7 mouse cellular contexts compared by ENCODE assay signal in genomic region chrX:153360666-153361269, GRCm38 (mm10).
DNase-seq lines count a peak whose midpoint lies in the region; ATAC-seq lines count a peak whose summit lies in the region.

No protein-coding gene starts in this region.

- DNase-seq in spleen, postnatal 14 days (ENCODE audit: low spot score in 2 of 2) = no peak
- DNase-seq in left cerebral cortex, postnatal 14 days (ENCODE audit: low spot score in 2 of 2) = no peak

- H3K27me3 ChIP-seq in megakaryocyte, embryonic 14.5 days (replicated peaks) = peaks cover 19% of the 10 kb centered on the region
- H3K27me3 ChIP-seq in forebrain, embryonic 12.5 days = peaks cover 14% of the 10 kb centered on the region; the same call in 1 of the 2 replicates
- peaks cover 32% of the 10 kb centered on the region for H3K27me3 ChIP-seq in limb, embryonic 12.5 days
- no peaks in the 10 kb centered on the region for H3K27me3 ChIP-seq in stomach, embryonic 14.5 days (ENCODE audit: control insufficient read depth, insufficient read depth, low read length)

- H3K27ac ChIP-seq in forebrain, embryonic 12.5 days = no peak overlapping the region
- no peak overlapping the region for H3K27ac ChIP-seq in limb, embryonic 12.5 days
- no peak overlapping the region for H3K27ac ChIP-seq in stomach, embryonic 14.5 days (ENCODE audit: low read length)

- 21% methylated on average over 9 of the region's 9 CpGs for WGBS in forebrain, embryonic 12.5 days
- 20% methylated on average over 9 of the region's 9 CpGs for WGBS in limb, embryonic 12.5 days
- WGBS in stomach, embryonic 14.5 days = 28% methylated on average over 9 of the region's 9 CpGs

- no peak overlapping the region for H3K9ac ChIP-seq in forebrain, embryonic 12.5 days
- H3K9ac ChIP-seq in limb, embryonic 12.5 days (replicated peaks) = no peak overlapping the region
- H3K9ac ChIP-seq in stomach, embryonic 14.5 days (replicated peaks; ENCODE audit: low read depth, low read length) = no peak overlapping the region

- no peaks in the 10 kb centered on the region for H3K36me3 ChIP-seq in megakaryocyte, embryonic 14.5 days (replicated peaks; ENCODE audit: low read length)
- no peaks in the 10 kb centered on the region for H3K36me3 ChIP-seq in forebrain, embryonic 12.5 days (replicated peaks)
- no peaks in the 10 kb centered on the region for H3K36me3 ChIP-seq in limb, embryonic 12.5 days
- no peaks in the 10 kb centered on the region for H3K36me3 ChIP-seq in stomach, embryonic 14.5 days (ENCODE audit: control insufficient read depth, insufficient read depth, low read length)

- no peak for ATAC-seq in megakaryocyte, adult 5-6 weeks (ENCODE audit: poor library complexity, severe bottlenecking)
- no peak for ATAC-seq in forebrain, embryonic 12.5 days (ENCODE audit: low FRiP score)
- peak; percentile 42; the same call in 1 of the 2 replicates for ATAC-seq in limb, embryonic 12.5 days (ENCODE audit: insufficient number of reproducible peaks, insufficient read depth, low FRiP score, low TSS enrichment, low read depth)
- ATAC-seq in stomach, embryonic 14.5 days (ENCODE audit: insufficient number of reproducible peaks, insufficient read depth, low FRiP score, low read depth) = no peak

- H3K4me3 ChIP-seq in megakaryocyte, embryonic 14.5 days (replicated peaks) = peak overlapping the region; percentile 91
- peak overlapping the region; percentile 40 for H3K4me3 ChIP-seq in forebrain, embryonic 12.5 days (replicated peaks)
- H3K4me3 ChIP-seq in limb, embryonic 12.5 days (replicated peaks) = peak overlapping the region; percentile 45
- H3K4me3 ChIP-seq in stomach, embryonic 14.5 days (ENCODE audit: low read depth, low read length) = peak overlapping the region; percentile 37

- peaks cover 16% of the 10 kb centered on the region for H3K4me1 ChIP-seq in megakaryocyte, embryonic 14.5 days
- no peaks in the 10 kb centered on the region for H3K4me1 ChIP-seq in forebrain, embryonic 12.5 days
- H3K4me1 ChIP-seq in limb, embryonic 12.5 days (replicated peaks) = no peaks in the 10 kb centered on the region
- H3K4me1 ChIP-seq in stomach, embryonic 14.5 days (ENCODE audit: control insufficient read depth, insufficient read depth, low read length) = no peaks in the 10 kb centered on the region

- intact Hi-C loops in left cerebral cortex, postnatal 14 days (cut with DNase I) = loop anchor here (10.0 kb wide), 3 partner anchors 126 to 436 kb away; partner anchors contain the start of gene Klf8

- peak overlapping the region; percentile 66 for H3K4me2 ChIP-seq in forebrain, embryonic 12.5 days
- H3K4me2 ChIP-seq in limb, embryonic 12.5 days = peak overlapping the region; percentile 68
- H3K4me2 ChIP-seq in stomach, embryonic 14.5 days (replicated peaks; ENCODE audit: low read depth, low read length) = peak overlapping the region; percentile 56

- no peaks in the 10 kb centered on the region for H3K9me3 ChIP-seq in megakaryocyte, embryonic 14.5 days
- H3K9me3 ChIP-seq in forebrain, embryonic 12.5 days = no peaks in the 10 kb centered on the region
- H3K9me3 ChIP-seq in limb, embryonic 12.5 days = no peaks in the 10 kb centered on the region
- H3K9me3 ChIP-seq in stomach, embryonic 14.5 days (ENCODE audit: control insufficient read depth, low read depth, low read length) = no peaks in the 10 kb centered on the region

Comparison
In these comparisons a context has a peak if more than half of its experiments do, and no peak if none do; other contexts are left out.
1. H3K4me3 ChIP-seq: peak in every context shown above with its lines; median percentile 91 in megakaryocyte, embryonic 14.5 days; 45 in limb, embryonic 12.5 days; 40 in forebrain, embryonic 12.5 days; 37 in stomach, embryonic 14.5 days.